Mouse (Mus musculus): Measurements from ENCODE around the gene Cuedc1. TPM values are rescaled to one million over a fixed set of nuclear protein-coding genes. Genes with fewer than 3 reads are reported as not detected.

Cuedc1 gene
- polyA plus RNA-seq, 1 experiment = 42.0 TPM

DNA sequence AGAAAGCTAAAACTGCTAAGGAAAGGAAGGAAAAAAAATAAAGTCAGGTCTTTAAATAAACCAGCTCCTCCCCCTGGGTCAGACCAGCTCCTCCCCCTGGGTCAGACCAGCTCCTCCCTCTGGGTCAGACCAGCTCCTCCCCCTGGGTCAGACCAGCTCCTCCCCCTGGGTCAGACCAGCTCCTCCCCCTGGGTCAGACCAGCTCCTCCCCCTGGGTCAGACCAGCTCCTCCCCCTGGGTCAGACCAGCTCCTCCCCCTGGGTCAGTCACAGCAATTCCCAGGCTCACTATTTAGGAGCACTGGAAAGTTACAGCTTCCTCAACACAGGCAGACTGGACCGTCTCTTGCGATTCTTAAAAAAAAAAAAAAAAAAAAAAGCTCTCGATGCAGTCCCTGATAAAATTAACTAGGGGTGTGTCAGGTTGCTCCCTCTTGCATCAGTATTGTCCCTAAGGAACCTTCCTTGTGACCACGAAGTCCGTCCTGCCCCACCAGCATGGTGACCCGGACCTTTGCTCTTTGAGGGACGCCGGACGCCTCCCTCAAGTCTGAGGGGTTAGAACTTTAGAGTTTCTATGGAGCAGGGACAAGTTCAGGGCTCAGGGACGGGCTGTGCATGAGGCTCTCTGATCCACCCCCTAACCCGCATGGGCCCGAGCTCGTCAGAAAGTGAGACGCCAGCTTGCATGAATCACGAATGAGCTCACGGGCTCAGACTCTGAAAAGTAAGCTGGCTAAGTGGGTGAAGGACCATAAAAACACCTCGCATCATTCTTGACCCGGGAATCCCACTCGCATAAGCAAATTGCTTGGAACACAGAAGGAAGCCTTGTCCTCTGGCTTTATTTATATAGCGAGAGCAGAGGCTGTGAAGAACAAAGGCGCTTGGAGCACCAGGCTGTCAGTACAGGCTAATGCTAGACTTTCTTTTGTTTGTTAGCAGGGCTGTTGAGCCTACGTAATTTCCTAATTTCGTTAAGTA is 137.7 kb downstream of the Cuedc1 start:
- WGBS = 59% methylated on average over 23 of the region's 23 CpGs
- no peak for DNase-seq
- H3K4me3 ChIP-seq (replicated peaks; ENCODE audit: insufficient read depth, low read depth, low read length) = no peak overlapping the region
- H3K27me3 ChIP-seq (ENCODE audit: control insufficient read depth, insufficient read depth, low read length) = no peaks in the 10 kb centered on the region
- no peak overlapping the region; the same call in 1 of the 2 replicates for H3K27ac ChIP-seq (ENCODE audit: insufficient read depth, low read length)
- H3K4me1 ChIP-seq (ENCODE audit: control insufficient read depth, insufficient read depth, low read length) = no peaks in the 10 kb centered on the region
- no peak for TF ChIP-seq CTCF (IDR thresholded peaks at IDR 0.05; ENCODE audit: borderline replicate concordance, insufficient read depth, low read depth, low read length)
- TF ChIP-seq POLR2A (IDR thresholded peaks at IDR 0.05; ENCODE audit: borderline replicate concordance, insufficient read depth, low read length) = no peak

DNA sequence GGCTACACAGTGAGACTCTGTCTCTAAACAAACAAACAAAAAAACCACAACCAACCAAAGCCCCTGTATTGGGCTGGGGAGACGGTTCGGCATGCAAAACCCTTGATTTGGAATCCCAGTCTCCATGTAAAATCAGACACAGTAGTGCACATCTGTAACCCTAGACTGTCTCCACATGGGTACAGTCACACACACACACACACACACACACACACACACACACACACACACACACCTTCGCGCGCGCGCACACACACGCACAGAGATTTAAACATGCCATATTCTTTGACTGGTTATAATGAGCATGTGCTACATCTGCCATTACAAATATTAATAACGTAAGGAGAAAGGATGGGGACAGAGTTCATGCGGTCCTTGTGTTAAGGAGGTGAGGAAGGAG is 142.4 kb downstream of the Cuedc1 start:
- H3K27ac ChIP-seq (ENCODE audit: insufficient read depth, low read length) = no peak overlapping the region
- 90% methylated on average over 10 of the region's 10 CpGs for WGBS
- no peaks in the 10 kb centered on the region for H3K4me1 ChIP-seq (ENCODE audit: control insufficient read depth, insufficient read depth, low read length)
- TF ChIP-seq CTCF (IDR thresholded peaks at IDR 0.05; ENCODE audit: borderline replicate concordance, insufficient read depth, low read depth, low read length) = no peak
- TF ChIP-seq POLR2A (IDR thresholded peaks at IDR 0.05; ENCODE audit: borderline replicate concordance, insufficient read depth, low read length) = no peak
- no peak overlapping the region for H3K4me3 ChIP-seq (replicated peaks; ENCODE audit: insufficient read depth, low read depth, low read length)
- DNase-seq = no peak
- H3K27me3 ChIP-seq (ENCODE audit: control insufficient read depth, insufficient read depth, low read length) = no peaks in the 10 kb centered on the region; the same call in 1 of the 2 replicates

GRCm38 (mm10) chr11:88240736-88241353 is 143.0 kb downstream of the Cuedc1 start:
- TF ChIP-seq CTCF (IDR thresholded peaks at IDR 0.05; ENCODE audit: borderline replicate concordance, insufficient read depth, low read depth, low read length) = no peak
- no peak for TF ChIP-seq POLR2A (IDR thresholded peaks at IDR 0.05; ENCODE audit: borderline replicate concordance, insufficient read depth, low read length)
- DNase-seq = no peak
- H3K4me1 ChIP-seq (ENCODE audit: control insufficient read depth, insufficient read depth, low read length) = no peaks in the 10 kb centered on the region
- H3K27ac ChIP-seq (ENCODE audit: insufficient read depth, low read length) = no peak overlapping the region
- no peaks in the 10 kb centered on the region; the same call in 1 of the 2 replicates for H3K27me3 ChIP-seq (ENCODE audit: control insufficient read depth, insufficient read depth, low read length)
- H3K4me3 ChIP-seq (replicated peaks; ENCODE audit: insufficient read depth, low read depth, low read length) = no peak overlapping the region
- 47% methylated on average over 10 of the region's 10 CpGs for WGBS

GRCm38 (mm10) chr11:88241468-88242301 is 143.8 kb downstream of the Cuedc1 start:
- DNase-seq = no peak
- TF ChIP-seq POLR2A (IDR thresholded peaks at IDR 0.05; ENCODE audit: borderline replicate concordance, insufficient read depth, low read length) (no peak), CTCF (IDR thresholded peaks at IDR 0.05; ENCODE audit: borderline replicate concordance, insufficient read depth, low read depth, low read length) (no peak)
- 60% methylated on average over 12 of the region's 12 CpGs for WGBS
- no peak overlapping the region for H3K4me3 ChIP-seq (replicated peaks; ENCODE audit: insufficient read depth, low read depth, low read length)
- H3K27ac ChIP-seq (ENCODE audit: insufficient read depth, low read length) = no peak overlapping the region
- no peaks in the 10 kb centered on the region; the same call in 1 of the 2 replicates for H3K27me3 ChIP-seq (ENCODE audit: control insufficient read depth, insufficient read depth, low read length)
- H3K4me1 ChIP-seq (ENCODE audit: control insufficient read depth, insufficient read depth, low read length) = no peaks in the 10 kb centered on the region

Other genes with a start within 250 kb of the Cuedc1 start
- gene Mks1, start 244.8 kb upstream of the Cuedc1 start, polyA plus RNA-seq (2012; rRNA removed) = 11.7 and 11.8 TPM in 2 replicates
- gene Epx, start 222.5 kb upstream of the Cuedc1 start, polyA plus RNA-seq (2012; rRNA removed) = 1.4 and 3.0 TPM in 2 replicates
- not detected in 2 replicates for gene Olfr462, start 205.8 kb upstream of the Cuedc1 start, polyA plus RNA-seq (2012; rRNA removed)
- gene Olfr463, start 200.7 kb upstream of the Cuedc1 start, polyA plus RNA-seq (2012; rRNA removed) = not detected in 2 replicates
- gene Olfr464, start 177.1 kb upstream of the Cuedc1 start, polyA plus RNA-seq (2012; rRNA removed) = not detected in 2 replicates
- gene Dynll2, start 110.5 kb upstream of the Cuedc1 start, polyA plus RNA-seq (2012; rRNA removed) = 453 and 497 TPM in 2 replicates
- 350 and 367 TPM in 2 replicates for gene Srsf1, start 50.7 kb upstream of the Cuedc1 start, polyA plus RNA-seq (2012; rRNA removed)
- 29.6 and 30.2 TPM in 2 replicates for gene Vezf1, start 29.8 kb upstream of the Cuedc1 start, polyA plus RNA-seq (2012; rRNA removed)
- gene Mrps23, start 106.3 kb downstream of the Cuedc1 start, polyA plus RNA-seq (2012; rRNA removed) = 90.0 and 90.4 TPM in 2 replicates
- gene Ccdc182, start 196.0 kb downstream of the Cuedc1 start, polyA plus RNA-seq (2012; rRNA removed) = 0.23 TPM in 1 of 2 replicates, not detected in the other